20 mouse cellular contexts compared by ENCODE assay signal in genomic region chr4:126079266-126079665, GRCm38 (mm10). TPM values are rescaled to one million over a fixed set of nuclear protein-coding genes. Genes with fewer than 3 reads are reported as not detected.
A peak's percentile ranks its signal among the peaks of the same experiment; 100 is the strongest.
DNase-seq lines count a peak whose midpoint lies in the region.
"Had no signal": no experiment of that assay in that cellular context is flagged by ENCODE, and none has a peak within 500 bp of the region (broad histone marks: within the 10 kb centered on the region; RNA-seq: fewer than 3 reads in every experiment).

No protein-coding gene starts in this region.

- peak; percentile 48 for DNase-seq in adrenal gland, postnatal 14 days
- DNase-seq in adrenal gland, postnatal 10 days = no peak
- DNase-seq in gastrocnemius, postnatal 14 days = peak; percentile 44
- no peak for DNase-seq in gastrocnemius, adult 18-20 months (ENCODE audit: low spot score)
- DNase-seq in ovary, postnatal 36 days (ENCODE audit: low spot score) = peak; percentile 49
- no peak for DNase-seq in ovary, postnatal 10 days (ENCODE audit: low spot score)
- DNase-seq in layer of hippocampus, postnatal 36 days = no peak
- DNase-seq: cerebellum, adult 11 months; cerebellum, adult 9-10 months; cerebellum, postnatal 36 days; gastrocnemius, postnatal 25 days; heart, adult 2 months; heart, postnatal 4 days; kidney, adult 8-10 months; kidney, postnatal 4 days; left cerebral cortex, postnatal 4 days; liver, postnatal 0 days; spleen, adult 18-20 months; thymus, postnatal 25 days had no signal

- intact Hi-C loops in gastrocnemius, postnatal 14 days (cut with DNase I; ENCODE audit: low total_unique reads) = no loop called here

RNA-seq across cellular contexts. Expression of gene Lsm10, which starts 17.2 kb away (rescaled TPM):
- 17.9 and 20.6 TPM in 2 replicates for total RNA-seq in adrenal gland, postnatal 14 days (2021)
- 10 to 100 TPM; 18.2 to 23.2 TPM for total RNA-seq in adrenal gland, postnatal 10 days (2021)
- total RNA-seq in gastrocnemius, postnatal 14 days (2021) = 1 to 10 TPM; 5.7 to 8.3 TPM
- total RNA-seq in gastrocnemius, adult 18-20 months (2021) = 10 to 100 TPM in 1 of 2 experiments, 1 to 10 TPM in 1; 7.4 to 10.8 TPM
- 10 to 100 TPM; 16.5 to 18.1 TPM for total RNA-seq in layer of hippocampus, postnatal 36 days (2021)

RNA-seq across cellular contexts. Expression of gene Oscp1, which starts 20.9 kb away (rescaled TPM):
- 5.2 and 5.8 TPM in 2 replicates for total RNA-seq in adrenal gland, postnatal 14 days (2021)
- total RNA-seq in adrenal gland, postnatal 10 days (2021) = 10 to 100 TPM in 1 of 2 experiments, 1 to 10 TPM in 1; 8.2 to 11.2 TPM
- total RNA-seq in gastrocnemius, postnatal 14 days (2021) = 1 to 10 TPM; 1.2 to 2.0 TPM
- total RNA-seq in gastrocnemius, adult 18-20 months (2021) = 1 to 10 TPM; 3.1 TPM
- total RNA-seq in layer of hippocampus, postnatal 36 days (2021) = 10 to 100 TPM; 42.1 to 48.0 TPM

RNA-seq across cellular contexts. Expression of gene Stk40, which starts 24.5 kb away (rescaled TPM):
- 39.2 and 48.2 TPM in 2 replicates for total RNA-seq in adrenal gland, postnatal 14 days (2021)
- total RNA-seq in adrenal gland, postnatal 10 days (2021) = 10 to 100 TPM; 48.4 to 53.0 TPM
- total RNA-seq in gastrocnemius, postnatal 14 days (2021) = 10 to 100 TPM; 25.1 to 41.9 TPM
- 100 to 1,000 TPM; 113 to 127 TPM for total RNA-seq in gastrocnemius, adult 18-20 months (2021)
- total RNA-seq in layer of hippocampus, postnatal 36 days (2021) = 10 to 100 TPM; 28.5 to 29.0 TPM

RNA-seq across cellular contexts. Expression of gene Mrps15, which starts 32.5 kb away (rescaled TPM):
- total RNA-seq in adrenal gland, postnatal 14 days (2021) = 77.6 and 79.9 TPM in 2 replicates
- 10 to 100 TPM; 72.3 to 78.8 TPM for total RNA-seq in adrenal gland, postnatal 10 days (2021)
- 10 to 100 TPM; 57.3 to 58.7 TPM for total RNA-seq in gastrocnemius, postnatal 14 days (2021)
- 10 to 100 TPM; 79.5 to 80.7 TPM for total RNA-seq in gastrocnemius, adult 18-20 months (2021)
- 10 to 100 TPM; 44.1 to 44.9 TPM for total RNA-seq in layer of hippocampus, postnatal 36 days (2021)

RNA-seq across cellular contexts. Expression of gene Csf3r, which starts 54.9 kb away (rescaled TPM):
- total RNA-seq in adrenal gland, postnatal 14 days (2021) = 1.3 and 2.1 TPM in 2 replicates
- total RNA-seq in adrenal gland, postnatal 10 days (2021) = 1 to 10 TPM; 1.4 to 1.9 TPM
- under 1 TPM; 0.16 to 0.22 TPM for total RNA-seq in gastrocnemius, postnatal 14 days (2021)
- total RNA-seq in gastrocnemius, adult 18-20 months (2021) = under 1 TPM; 0.30 to 0.31 TPM
- 1 to 10 TPM; 4.4 to 4.5 TPM for total RNA-seq in layer of hippocampus, postnatal 36 days (2021)
- total RNA-seq: MEL had no signal

Comparison
In these comparisons a context has a peak if more than half of its experiments do, and no peak if none do; other contexts are left out.
1. DNase-seq: peak in adrenal gland, postnatal 14 days (single experiment), gastrocnemius, postnatal 14 days (single experiment) and ovary, postnatal 36 days (single experiment); none in adrenal gland, postnatal 10 days (single experiment), gastrocnemius, adult 18-20 months (single experiment), ovary, postnatal 10 days (single experiment) and layer of hippocampus, postnatal 36 days (0 of 2).